Mouse (Mus musculus): ENCODE measurements around the gene Hmgcr. TPM values are rescaled to one million over a fixed set of nuclear protein-coding genes. Genes with fewer than 3 reads are reported as not detected.

Gene Hmgcr
- 100 to 1,000 TPM; 399 to 412 TPM for total RNA-seq (2021)

- DNase-seq = peak; percentile 98
- intact Hi-C loops (cut with DNase I) = no loop called here
Observed at GRCm38 (mm10) chr13:96670406-96671077, at the start of gene Hmgcr. Gene Hmgcr (minus strand): TSS chr13:96670936.

DNA sequence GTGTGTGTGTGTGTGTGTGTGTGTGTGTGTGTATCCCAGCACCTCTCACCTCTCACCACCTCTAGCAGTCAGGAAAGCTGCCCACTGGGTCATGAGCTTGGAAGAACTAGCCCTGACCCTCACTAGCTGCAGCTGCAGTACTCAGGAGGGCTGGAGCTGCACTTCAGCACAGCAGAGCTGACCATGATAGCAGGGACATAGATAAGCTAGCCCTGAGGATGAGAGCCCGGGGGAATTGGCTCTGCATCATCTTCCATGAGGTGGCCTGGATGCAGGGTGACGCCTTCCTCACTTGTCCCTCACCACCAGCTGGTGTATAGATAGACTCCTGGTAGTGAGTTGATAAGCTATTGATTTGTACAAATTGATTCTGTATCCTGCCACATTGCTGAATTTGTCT lies 49.3 kb upstream of the Hmgcr start:
- no peak for DNase-seq
- intact Hi-C loops (cut with DNase I) = no loop called here

GRCm38 (mm10) chr13:96717821-96718220 lies 47.1 kb upstream of the Hmgcr start:
- intact Hi-C loops (cut with DNase I) = no loop called here

DNA sequence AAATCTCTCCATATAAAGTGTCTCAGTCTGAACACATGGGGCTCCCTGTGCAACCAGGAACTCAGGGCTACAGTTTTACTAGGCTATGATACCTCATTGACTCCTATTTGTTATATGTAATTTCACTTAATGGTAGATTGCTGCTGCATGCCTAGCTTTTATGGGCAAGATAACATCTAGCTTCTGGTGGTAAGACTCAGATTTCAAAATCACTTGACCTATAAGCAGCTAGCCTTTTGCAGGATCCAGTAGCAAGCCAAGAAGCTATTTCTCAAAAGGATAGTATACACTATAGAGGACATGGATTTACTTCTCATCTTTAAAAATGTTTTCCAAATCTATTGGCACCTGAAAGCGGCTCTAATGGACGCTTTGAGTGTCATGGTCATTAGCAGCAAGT lies 45.6 kb upstream of the Hmgcr start:
- intact Hi-C loops (cut with DNase I) = no loop called here
- DNase-seq = no peak

More at GRCm38 (mm10) chr13:96717821-96718220, 47.1 kb upstream of the Hmgcr start:
- no peak for DNase-seq

- DNase-seq = no peak
- intact Hi-C loops (cut with DNase I) = no loop called here
Observed at GRCm38 (mm10) chr13:96709269-96710233, 38.8 kb upstream of the Hmgcr start.

- intact Hi-C loops (cut with DNase I) = no loop called here
Observed at GRCm38 (mm10) chr13:96702567-96703278, 32.0 kb upstream of the Hmgcr start.

GRCm38 (mm10) chr13:96697805-96698586 lies 27.3 kb upstream of the Hmgcr start:
- DNase-seq = no peak
- intact Hi-C loops (cut with DNase I) = loop anchor here (10.0 kb wide), 1 partner anchor 137 kb away; no protein-coding TSS in a partner anchor

More at GRCm38 (mm10) chr13:96702567-96703278, 32.0 kb upstream of the Hmgcr start:
- DNase-seq = no peak

GRCm38 (mm10) chr13:96695428-96695827 lies 24.7 kb upstream of the Hmgcr start:
- intact Hi-C loops (cut with DNase I) = loop anchor here (10.0 kb wide), 1 partner anchor 139 kb away; no protein-coding TSS in a partner anchor
- no peak for DNase-seq

GRCm38 (mm10) chr13:96689901-96690300 lies 19.2 kb upstream of the Hmgcr start:
- DNase-seq = no peak
- intact Hi-C loops (cut with DNase I) = loop anchor here (10.0 kb wide), 1 partner anchor 145 kb away; no protein-coding TSS in a partner anchor

DNA sequence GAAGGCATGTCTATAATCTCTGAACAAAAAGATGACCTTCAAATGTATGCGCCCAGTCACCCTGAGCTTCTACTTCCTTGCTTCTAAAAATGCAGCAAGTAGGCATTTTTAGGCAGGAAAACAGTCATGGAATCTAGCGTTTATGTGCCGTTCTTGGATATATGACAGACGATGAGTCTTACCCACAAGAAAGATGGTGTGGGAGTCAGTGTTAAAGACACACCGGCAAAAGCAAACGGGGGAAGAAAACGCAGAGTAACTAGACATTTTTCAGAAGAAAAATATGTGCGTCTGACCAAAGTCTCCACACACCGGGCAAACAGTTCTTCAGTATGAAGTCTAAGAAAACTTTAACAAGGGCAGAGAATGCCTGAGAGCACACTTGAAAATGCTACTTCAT lies 16.5 kb upstream of the Hmgcr start:
- DNase-seq = no peak
- intact Hi-C loops (cut with DNase I) = no loop called here

DNA sequence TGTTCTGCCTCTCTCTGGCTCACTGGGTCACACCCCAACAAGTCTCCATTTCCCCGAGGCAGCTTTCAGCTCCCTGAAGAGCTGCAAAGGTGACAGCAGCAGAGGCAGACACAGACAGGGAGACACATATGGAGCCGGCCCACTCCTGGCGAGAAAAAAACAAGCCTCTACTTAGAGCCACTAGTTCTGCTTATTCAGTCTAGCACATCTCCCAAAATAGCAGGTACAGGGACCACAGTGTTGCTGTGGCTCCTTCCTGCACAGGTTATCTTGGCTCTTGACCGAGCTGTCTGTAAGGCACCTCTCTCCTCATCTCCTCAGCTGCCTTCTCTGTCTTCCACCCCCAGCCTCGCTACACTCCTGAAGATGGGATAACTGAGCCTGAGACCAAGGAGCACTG lies 14.0 kb upstream of the Hmgcr start:
- no peak for DNase-seq
- intact Hi-C loops (cut with DNase I) = no loop called here

- intact Hi-C loops (cut with DNase I) = no loop called here
- DNase-seq = no peak
Observed at GRCm38 (mm10) chr13:96681088-96681620, 10.4 kb upstream of the Hmgcr start.

- DNase-seq = no peak
- intact Hi-C loops (cut with DNase I) = no loop called here
Observed at GRCm38 (mm10) chr13:96680163-96681087, 9.7 kb upstream of the Hmgcr start.

DNA sequence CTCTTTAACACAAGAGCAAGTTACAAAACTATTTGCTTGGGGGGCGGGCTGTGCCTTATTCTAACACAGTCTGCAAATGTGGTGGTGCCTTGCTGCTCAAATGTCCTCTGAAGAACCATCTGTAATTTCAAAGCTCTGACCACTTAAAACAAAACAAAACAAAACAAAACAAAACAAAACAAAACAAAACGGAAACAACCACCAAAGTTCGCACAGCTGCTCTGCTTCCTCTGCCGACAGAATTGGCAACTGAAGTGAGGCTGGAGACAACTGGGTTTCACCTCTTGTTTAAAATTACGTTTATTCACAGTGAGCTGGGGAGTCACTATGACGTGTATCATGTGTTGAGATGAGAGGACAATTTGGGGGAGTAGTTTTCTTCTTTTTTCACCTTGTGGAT lies 7.9 kb upstream of the Hmgcr start:
- intact Hi-C loops (cut with DNase I) = no loop called here
- DNase-seq = no peak

GRCm38 (mm10) chr13:96677071-96677470 lies 6.3 kb upstream of the Hmgcr start:
- DNase-seq = no peak

GRCm38 (mm10) chr13:96675756-96676155 lies 5.0 kb upstream of the Hmgcr start:
- DNase-seq = no peak
- intact Hi-C loops (cut with DNase I) = no loop called here

More at GRCm38 (mm10) chr13:96677071-96677470, 6.3 kb upstream of the Hmgcr start:
- intact Hi-C loops (cut with DNase I) = no loop called here

- no peak for DNase-seq
- intact Hi-C loops (cut with DNase I) = no loop called here
Observed at GRCm38 (mm10) chr13:96673817-96674216, 3.1 kb upstream of the Hmgcr start.

GRCm38 (mm10) chr13:96672276-96672675 lies 1.5 kb upstream of the Hmgcr start:
- intact Hi-C loops (cut with DNase I) = no loop called here
- DNase-seq = no peak

DNA sequence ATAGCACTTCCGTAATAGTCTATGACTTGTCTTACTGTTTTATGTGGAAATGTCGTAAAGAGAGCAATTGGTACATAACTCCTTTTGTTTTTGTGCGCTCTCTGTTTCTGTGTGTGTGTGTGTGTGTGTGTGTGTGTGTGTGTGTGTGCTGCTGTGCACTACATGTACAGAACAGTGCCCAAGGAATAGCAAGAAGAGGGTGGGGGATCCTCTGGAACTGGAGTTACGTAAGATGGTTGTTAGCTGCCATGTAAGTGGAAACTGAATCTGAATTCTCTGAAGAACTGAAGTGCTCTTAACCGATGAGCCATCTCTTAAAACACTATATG lies 1.1 kb upstream of the Hmgcr start:
- DNase-seq = no peak
- intact Hi-C loops (cut with DNase I) = no loop called here
